Mouse (Mus musculus) ES-Bruce4 (cell line): ENCODE results near the gene Rnf5.

Source experiments
- EP300 ChIP-seq: IDR thresholded peaks from 2 replicates; pipeline ENCODE4 v1.6.1; 2011; ENCODE audit warnings: low read depth, low read length; ENCODE audit not compliant: insufficient read depth
- POLR2A ChIP-seq: IDR thresholded peaks from one replicate; pipeline ENCODE4 v1.8.1; 2011; ENCODE audit warnings: low read length; ENCODE audit not compliant: insufficient read depth

DNA sequence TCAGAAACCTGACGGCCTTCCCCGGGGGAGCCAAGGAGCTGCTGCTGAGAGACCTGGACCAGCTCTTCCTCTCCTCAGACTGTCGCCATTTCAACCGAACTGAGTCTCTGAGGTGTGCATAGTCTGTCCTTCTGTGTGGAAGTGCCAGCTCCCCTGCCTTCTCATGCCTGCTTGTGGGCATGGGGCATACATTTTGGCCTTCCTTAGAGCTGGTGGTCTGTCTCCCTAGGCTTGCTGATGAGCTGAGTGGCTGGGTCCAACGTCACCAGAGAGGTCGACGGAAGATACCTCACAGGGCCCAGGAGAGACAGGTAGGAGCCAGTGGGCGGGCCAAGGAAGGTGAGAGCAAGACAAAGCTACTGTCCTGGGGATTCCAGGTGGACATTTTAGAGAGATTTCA, 49.5 kb upstream of the Rnf5 start:
- TF ChIP-seq EP300 = no peak
- no peak for TF ChIP-seq POLR2A
